Mouse (Mus musculus): ENCODE measurements around the gene Blvrb.

DNA sequence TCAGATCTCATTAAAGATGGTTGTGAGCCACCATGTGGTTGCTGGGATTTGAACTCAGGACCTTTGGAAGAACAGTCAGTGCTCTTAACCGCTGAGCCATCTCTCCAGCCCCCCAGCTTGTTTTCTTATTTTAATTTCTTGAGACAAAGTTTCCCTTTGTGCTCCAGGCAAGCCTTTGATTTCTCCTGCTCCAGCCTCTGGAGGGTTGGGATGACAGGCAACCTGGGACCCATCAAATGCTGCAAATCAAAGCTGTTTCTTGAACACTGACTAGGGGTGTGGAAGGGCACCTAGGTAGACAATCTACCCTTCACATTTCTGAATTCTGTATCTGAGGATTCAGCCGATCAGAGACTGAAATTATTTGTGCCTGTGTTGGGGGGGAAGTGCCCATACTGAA, 63.0 kb downstream of the Blvrb start:
- TF ChIP-seq CTCF (IDR thresholded peaks at IDR 0.05 in 2 of 3, conservative IDR thresholded peaks at IDR 0.05 in 1 of 3; ENCODE audit: control insufficient read depth in 1 of 3, insufficient read depth in 1 of 3, low read depth in 2 of 3, low read length in 3 of 3, poor library complexity in 1 of 3, severe bottlenecking in 1 of 3) (no peak), TAL1 (IDR thresholded peaks at IDR 0.05; ENCODE audit: low read length) (no peak), EP300 (IDR thresholded peaks at IDR 0.05; ENCODE audit: low read depth in 1 of 2, low read length in 2 of 2) (no peak), MAZ (IDR thresholded peaks at IDR 0.05; ENCODE audit: low read depth, low read length) (no peak), POLR2AphosphoS5 (IDR thresholded peaks at IDR 0.05; ENCODE audit: borderline replicate concordance, low read depth, low read length) (no peak), ZKSCAN1 (IDR thresholded peaks at IDR 0.05; ENCODE audit: low read depth, low read length) (no peak), POLR2A (IDR thresholded peaks at IDR 0.05; ENCODE audit: control insufficient read depth in 1 of 2, insufficient read depth in 1 of 2, low read depth in 1 of 2, low read length in 2 of 2, poor library complexity in 1 of 2) (no peak)
